Mouse (Mus musculus) forebrain, embryonic 11.5 days (tissue): ENCODE measurements around the gene Prss50. TPM values are rescaled to one million over a fixed set of nuclear protein-coding genes. Genes with fewer than 3 reads are reported as not detected.
"Not testable (repeated sequence)": the region's sequence is repeated elsewhere in the genome, so short reads cannot be mapped to it uniquely, and the experiment has no call there.

Experiments used
- ATAC-seq: fragments of 200-750 bp; cut with Nextera tagmentation; replicated peaks from 2 replicates; pipeline ENCODE4 v1.8.0; 2017; ENCODE audit warnings: moderate TSS enrichment; ENCODE audit not compliant: low FRiP score
- DNase-seq: peaks from one replicate; pipeline ENCODE4 v3.0.0-alpha.2; 2017; ENCODE audit warnings: low spot score
- H3K27ac ChIP-seq: fragments of 300-500 bp; sonication (generic); 2 replicates; pipeline ENCODE4 v1.5.1; 2014; ENCODE audit warnings: low read depth, low read length
- H3K27me3 ChIP-seq: fragments of 300-500 bp; sonication (generic); 2 replicates; pipeline ENCODE4 v1.6.1; 2014; ENCODE audit warnings: mild to moderate bottlenecking, low read length, mixed read lengths; ENCODE audit not compliant: control insufficient read depth, insufficient read depth
- H3K36me3 ChIP-seq: fragments of 300-500 bp; sonication (generic); 2 replicates; pipeline ENCODE4 v1.6.1; 2014; ENCODE audit warnings: mild to moderate bottlenecking, low read length, moderate library complexity, mixed read lengths; ENCODE audit not compliant: control insufficient read depth, insufficient read depth
- H3K4me1 ChIP-seq: fragments of 300-500 bp; sonication (generic); replicated peaks from 2 replicates; pipeline ENCODE4 v1.6.1; 2014; ENCODE audit warnings: low read length, mixed read lengths; ENCODE audit not compliant: control insufficient read depth, insufficient read depth
- H3K4me2 ChIP-seq: fragments of 300-500 bp; sonication (generic); 2 replicates; pipeline ENCODE4 v1.6.1; 2014; ENCODE audit warnings: low read depth, mild to moderate bottlenecking, low read length, moderate library complexity, mixed read lengths; ENCODE audit not compliant: severe bottlenecking
- H3K4me3 ChIP-seq: fragments of 300-500 bp; sonication (generic); 2 replicates; pipeline ENCODE4 v1.5.1; 2014; ENCODE audit warnings: low read depth, low read length
- H3K9ac ChIP-seq: fragments of 300-500 bp; sonication (generic); 2 replicates; pipeline ENCODE4 v1.6.1; 2014; ENCODE audit warnings: low read length
- H3K9me3 ChIP-seq: fragments of 300-500 bp; sonication (generic); 2 replicates; pipeline ENCODE4 v1.6.1; 2016; ENCODE audit warnings: low read length, mixed read lengths; ENCODE audit not compliant: control insufficient read depth
- WGBS: fragments of 180-500 bp; shearing (Covaris S2); extraction: QIAGEN DNeasy Blood & Tissue Kit; methylation state at CpG from one replicate; pipeline ENCODE4 v1.1.7; 2014; 5-methylcytosine and 5-hydroxymethylcytosine counted together
- polyA plus RNA-seq: library from polyadenylated mRNA; unstranded; fragments of >200 nt; fragmentation: Nextera tagmentation; extraction: Ambion mirVana; gene quantifications from 2 replicates; pipeline ENCODE4 v1.2.1, GENCODE M21; 2014

Prss50 gene
- 0.17 and 0.19 TPM in 2 replicates for polyA plus RNA-seq

- H3K4me2 ChIP-seq: peak within 1 kb of the TSS; percentile 52
- 0 out of 2 replicates have a peak, but pooled peaks cover 3% of the 10 kb centered on the region for H3K4me1 ChIP-seq
- no peak within 1 kb of the TSS for H3K27ac ChIP-seq
- H3K9ac ChIP-seq: peak within 1 kb of the TSS; percentile 35; the same call in 1 of the 2 replicates
- DNase-seq (peak; percentile 63), ATAC-seq (no peak)
- peak within 1 kb of the TSS; percentile 25 for H3K4me3 ChIP-seq
- WGBS: 9% methylated on average over 43 of the region's 50 CpGs
- H3K9me3 ChIP-seq: no peaks in the 10 kb centered on the region
- no peaks in the 10 kb centered on the region for H3K36me3 ChIP-seq
- peaks cover 6% of the 10 kb centered on the region; the same call in 1 of the 2 replicates for H3K27me3 ChIP-seq
Observed at GRCm38 (mm10) chr9:110857781-110858472, at the start of gene Prss50. Gene Prss50 (plus strand): TSS chr9:110857967.

GRCm38 (mm10) chr9:110810051-110810450 is 47.7 kb upstream of the Prss50 start:
- H3K9ac ChIP-seq: no peak overlapping the region
- no peak overlapping the region for H3K4me3 ChIP-seq
- WGBS: 87% methylated on average over 4 of the region's 4 CpGs
- DNase-seq (no peak), ATAC-seq (no peak)
- H3K4me2 ChIP-seq: no peak overlapping the region
- H3K4me1 ChIP-seq: no peaks in the 10 kb centered on the region
- H3K27ac ChIP-seq: no peak overlapping the region
- H3K36me3 ChIP-seq: no peaks in the 10 kb centered on the region
- no peaks in the 10 kb centered on the region for H3K27me3 ChIP-seq
- no peaks in the 10 kb centered on the region for H3K9me3 ChIP-seq

- Histone ChIP-seq H3K4me1 (no peaks in the 10 kb centered on the region), H3K4me2 (no peak within 1 kb of the TSS), H3K27me3 (no peaks in the 10 kb centered on the region), H3K9me3 (no peaks in the 10 kb centered on the region), H3K9ac (no peak within 1 kb of the TSS), H3K27ac (no peak within 1 kb of the TSS), H3K4me3 (no peak within 1 kb of the TSS), H3K36me3 (no peaks in the 10 kb centered on the region)
- DNase-seq: no peak
- no peak for ATAC-seq
- WGBS: 66% methylated on average over 18 of the region's 18 CpGs
Observed at GRCm38 (mm10) chr9:110813789-110814188, 44.0 kb upstream of the Prss50 start, which contains the start of gene Prss44. Gene Prss44 (plus strand): TSS chr9:110813994.

GRCm38 (mm10) chr9:110820546-110820945 is 37.2 kb upstream of the Prss50 start:
- DNase-seq, H3K27ac ChIP-seq, H3K27me3 ChIP-seq, H3K9ac ChIP-seq, H3K36me3 ChIP-seq, H3K4me1 ChIP-seq, ATAC-seq, H3K4me2 ChIP-seq, H3K9me3 ChIP-seq, H3K4me3 ChIP-seq: not testable (repeated sequence)

- Histone ChIP-seq H3K4me2 (no peak overlapping the region), H3K36me3 (no peaks in the 10 kb centered on the region), H3K4me1 (no peaks in the 10 kb centered on the region), H3K9ac (no peak overlapping the region), H3K4me3 (no peak overlapping the region), H3K9me3 (no peaks in the 10 kb centered on the region), H3K27ac (no peak overlapping the region), H3K27me3 (no peaks in the 10 kb centered on the region)
- no peak for ATAC-seq
- no peak for DNase-seq
- 88% methylated on average over 7 of the region's 7 CpGs for WGBS
Observed at GRCm38 (mm10) chr9:110821436-110821835, 36.3 kb upstream of the Prss50 start.

GRCm38 (mm10) chr9:110825426-110825825 is 32.3 kb upstream of the Prss50 start:
- no peaks in the 10 kb centered on the region for H3K36me3 ChIP-seq
- no peak overlapping the region for H3K27ac ChIP-seq
- H3K4me2 ChIP-seq: no peak overlapping the region
- H3K9me3 ChIP-seq: no peaks in the 10 kb centered on the region
- H3K27me3 ChIP-seq: no peaks in the 10 kb centered on the region
- DNase-seq: no peak
- no peaks in the 10 kb centered on the region for H3K4me1 ChIP-seq
- no peak for ATAC-seq
- WGBS: 86% methylated on average over 4 of the region's 4 CpGs
- no peak overlapping the region for H3K4me3 ChIP-seq
- no peak overlapping the region for H3K9ac ChIP-seq

GRCm38 (mm10) chr9:110825832-110826231 is 31.9 kb upstream of the Prss50 start:
- no peak for DNase-seq

GRCm38 (mm10) chr9:110826390-110826789 is 31.4 kb upstream of the Prss50 start, which contains the start of gene Prss43:
Gene Prss43 (plus strand): TSS chr9:110826690.
- Histone ChIP-seq H3K4me3 (no peak within 1 kb of the TSS), H3K36me3 (no peaks in the 10 kb centered on the region), H3K4me2 (no peak within 1 kb of the TSS), H3K27ac (no peak within 1 kb of the TSS), H3K9ac (no peak within 1 kb of the TSS), H3K9me3 (no peaks in the 10 kb centered on the region), H3K27me3 (no peaks in the 10 kb centered on the region), H3K4me1 (no peaks in the 10 kb centered on the region)
- DNase-seq (no peak), ATAC-seq (no peak)
- 73% methylated on average over 3 of the region's 3 CpGs for WGBS

More at GRCm38 (mm10) chr9:110825832-110826231, 31.9 kb upstream of the Prss50 start:
- Histone ChIP-seq H3K4me3 (no peak overlapping the region), H3K9me3 (no peaks in the 10 kb centered on the region), H3K36me3 (no peaks in the 10 kb centered on the region), H3K4me2 (no peak overlapping the region), H3K27me3 (no peaks in the 10 kb centered on the region), H3K4me1 (no peaks in the 10 kb centered on the region), H3K27ac (no peak overlapping the region), H3K9ac (no peak overlapping the region)
- 80% methylated on average over 7 of the region's 7 CpGs for WGBS
- no peak for ATAC-seq

GRCm38 (mm10) chr9:110833021-110833420 is 24.7 kb upstream of the Prss50 start:
- WGBS: 80% methylated on average over 5 of the region's 5 CpGs
- H3K4me2 ChIP-seq: no peak overlapping the region

More at GRCm38 (mm10) chr9:110833021-110833420, 24.7 kb upstream of the Prss50 start:
- H3K9ac ChIP-seq: no peak overlapping the region
- H3K4me3 ChIP-seq: no peak overlapping the region
- no peak overlapping the region for H3K27ac ChIP-seq
- no peaks in the 10 kb centered on the region for H3K4me1 ChIP-seq
- no peak for ATAC-seq
- no peaks in the 10 kb centered on the region for H3K27me3 ChIP-seq
- no peak for DNase-seq
- no peaks in the 10 kb centered on the region for H3K36me3 ChIP-seq
- H3K9me3 ChIP-seq: no peaks in the 10 kb centered on the region
